Mouse (Mus musculus): ENCODE measurements at regions not wholly inside any gene's neighbourhood (a gene's known extent, or its start where the extent isn't known, plus 50 kb on each side); places are given as distances from the start of the nearest gene placed in this dataset.

DNA sequence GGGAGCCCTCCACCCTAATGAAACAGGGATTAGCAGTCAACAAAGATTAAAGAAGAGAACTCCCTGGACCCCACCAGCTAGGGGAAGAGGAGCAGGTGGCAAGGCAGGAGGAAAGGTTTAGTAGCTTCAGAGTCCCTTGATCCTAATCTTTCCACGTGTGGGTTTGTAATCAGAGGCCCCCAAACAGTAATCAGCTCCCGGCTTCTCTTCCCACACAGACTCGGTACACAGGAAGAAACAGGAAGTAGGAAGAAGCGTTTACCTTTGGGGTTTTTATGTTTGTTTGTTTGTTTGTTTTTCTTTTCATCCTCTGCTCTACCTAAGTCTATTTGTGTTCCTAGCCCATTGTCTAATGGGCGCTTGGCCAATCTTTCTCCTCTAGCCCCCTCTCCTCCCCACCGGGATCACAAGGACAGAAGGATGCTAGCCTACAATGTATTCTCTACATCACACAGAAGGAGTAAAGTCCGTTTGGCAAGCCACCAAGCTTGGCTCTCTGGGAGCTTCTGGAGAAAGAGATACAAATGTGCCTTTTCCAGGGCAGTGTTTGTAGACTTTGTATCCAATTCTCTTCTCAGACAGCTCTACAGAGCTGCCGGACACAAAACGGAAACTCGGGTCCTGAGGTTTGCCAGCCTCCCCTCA is 226.5 kb upstream of the Jarid2 start:
- no peak for TF ChIP-seq POLR2A (IDR thresholded peaks at IDR 0.05; ENCODE audit: extremely low read depth, insufficient read depth, low read length)
- TF ChIP-seq CTCF (IDR thresholded peaks at IDR 0.05; ENCODE audit: extremely low read depth, insufficient read depth, low read length) = no peak
